Mouse (Mus musculus) MEL-GATA-1-ER (cell line): Measurements from ENCODE around the gene Tfdp1.
A peak's percentile ranks its signal among the peaks of the same experiment; 100 is the strongest.

Experiments
- DNase-seq: peaks from one replicate; pipeline ENCODE4 v3.0.0-alpha.2; 2012; ENCODE audit warnings: low read depth; ENCODE audit errors: extremely low read depth

Gene Tfdp1

DNA sequence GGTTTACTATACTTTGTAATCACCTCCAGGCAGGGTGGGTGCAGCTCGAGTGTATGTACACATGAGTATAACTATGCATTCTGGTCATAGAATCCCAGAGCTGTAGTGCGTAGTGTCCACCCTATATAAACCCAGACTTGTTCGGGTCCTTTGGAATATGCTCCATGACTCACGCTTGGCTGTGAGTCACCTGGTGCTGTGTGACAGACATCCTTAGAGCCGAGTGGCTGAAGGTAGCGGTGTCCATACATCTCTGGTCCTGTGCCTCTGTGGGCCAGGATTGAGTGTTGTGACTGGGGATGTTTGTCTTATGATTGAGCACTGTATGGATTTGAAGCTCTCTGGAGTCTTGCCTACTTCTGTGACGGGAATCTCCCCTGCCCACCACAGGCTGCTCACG lies 14.1 kb downstream of the Tfdp1 start:
- DNase-seq: no peak

- DNase-seq: peak; percentile 52
Measured at GRCm38 (mm10) chr8:13353155-13353833, 14.7 kb downstream of the Tfdp1 start.

- DNase-seq: no peak
Measured at GRCm38 (mm10) chr8:13353883-13354282, 15.3 kb downstream of the Tfdp1 start.

- DNase-seq: no peak
Measured at GRCm38 (mm10) chr8:13356221-13356620, 17.7 kb downstream of the Tfdp1 start.

- DNase-seq: no peak
Measured at GRCm38 (mm10) chr8:13356681-13357080, 18.1 kb downstream of the Tfdp1 start.

- DNase-seq: no peak
Measured at GRCm38 (mm10) chr8:13360213-13360612, 21.7 kb downstream of the Tfdp1 start.

DNA sequence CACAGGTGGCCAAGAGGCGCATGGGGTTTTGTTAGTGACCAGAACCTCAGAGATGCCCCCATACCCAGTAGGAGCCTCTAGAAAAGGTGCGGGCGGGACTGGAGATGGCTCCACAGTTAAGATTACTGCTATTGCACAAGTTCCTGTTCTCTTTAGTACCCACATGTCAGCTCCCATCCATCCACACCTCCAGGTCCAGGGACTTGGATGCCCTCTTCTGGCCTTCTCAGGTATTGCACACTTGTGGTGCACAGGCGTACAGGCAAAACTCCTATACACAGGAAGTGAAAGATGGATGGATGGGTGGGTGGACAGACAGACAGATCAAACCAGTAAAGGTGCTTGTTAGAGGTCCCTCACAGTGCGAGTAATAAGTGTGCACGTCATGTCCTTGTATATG lies 23.3 kb downstream of the Tfdp1 start:
- DNase-seq: no peak

- DNase-seq: no peak
Measured at GRCm38 (mm10) chr8:13373151-13373662, 34.7 kb downstream of the Tfdp1 start.

GRCm38 (mm10) chr8:13381630-13382029 lies 43.1 kb downstream of the Tfdp1 start:
- no peak for DNase-seq

GRCm38 (mm10) chr8:13382536-13382935 lies 44.0 kb downstream of the Tfdp1 start:
- no peak for DNase-seq

GRCm38 (mm10) chr8:13382999-13383398 lies 44.4 kb downstream of the Tfdp1 start:
- DNase-seq: no peak

DNA sequence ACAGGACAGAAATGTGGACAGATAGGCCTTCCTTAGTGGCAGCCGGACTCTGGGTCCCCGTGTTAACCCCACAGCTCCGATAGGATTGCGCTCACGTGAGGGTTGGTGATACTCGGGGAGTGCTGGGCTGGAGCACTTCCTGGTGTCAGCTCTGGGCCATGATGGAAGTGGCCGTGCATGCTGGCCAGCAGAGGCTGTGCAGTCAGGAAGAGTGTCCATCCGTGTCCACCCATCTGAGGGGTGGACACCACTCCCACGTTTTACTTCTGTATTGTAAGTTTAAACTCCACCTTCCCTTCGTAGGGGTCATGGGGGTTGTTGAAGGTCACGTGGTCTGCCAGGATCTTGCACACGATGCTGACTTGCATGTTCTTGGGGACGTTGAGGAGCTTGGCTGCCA lies 47.8 kb downstream of the Tfdp1 start:
- DNase-seq: no peak

GRCm38 (mm10) chr8:13387728-13388127 lies 49.2 kb downstream of the Tfdp1 start:
- DNase-seq: peak; percentile 17

- DNase-seq: no peak
Measured at GRCm38 (mm10) chr8:13388744-13389143, 50.2 kb downstream of the Tfdp1 start.

- DNase-seq: no peak
Measured at GRCm38 (mm10) chr8:13393869-13394268, 55.3 kb downstream of the Tfdp1 start.

DNA sequence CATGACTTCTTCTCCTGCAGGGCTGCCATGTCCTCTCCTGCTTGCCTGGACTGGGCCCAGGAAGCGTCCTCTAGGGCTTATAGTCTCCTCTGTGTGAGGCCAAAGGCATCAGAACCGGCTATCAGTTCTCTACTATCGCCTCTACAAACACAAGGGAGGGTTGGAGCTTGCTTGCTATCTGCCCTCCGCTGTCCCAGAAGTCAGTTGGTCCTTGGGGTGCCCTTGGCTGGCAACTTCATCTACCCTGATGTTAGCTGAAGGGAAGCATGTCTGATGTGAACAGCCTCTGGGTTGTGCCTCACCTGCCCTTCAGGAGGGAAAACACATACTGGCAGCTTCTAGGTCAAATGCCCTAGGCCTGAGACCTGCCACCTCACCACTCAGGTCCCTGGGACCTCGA lies 58.2 kb downstream of the Tfdp1 start, which contains the start of gene Atp4b:
Gene Atp4b (minus strand): TSS at position 101 of the 400 bp plus-strand sequence.
- no peak for DNase-seq

- no peak for DNase-seq
Measured at GRCm38 (mm10) chr8:13403517-13403916, 65.0 kb downstream of the Tfdp1 start.

DNA sequence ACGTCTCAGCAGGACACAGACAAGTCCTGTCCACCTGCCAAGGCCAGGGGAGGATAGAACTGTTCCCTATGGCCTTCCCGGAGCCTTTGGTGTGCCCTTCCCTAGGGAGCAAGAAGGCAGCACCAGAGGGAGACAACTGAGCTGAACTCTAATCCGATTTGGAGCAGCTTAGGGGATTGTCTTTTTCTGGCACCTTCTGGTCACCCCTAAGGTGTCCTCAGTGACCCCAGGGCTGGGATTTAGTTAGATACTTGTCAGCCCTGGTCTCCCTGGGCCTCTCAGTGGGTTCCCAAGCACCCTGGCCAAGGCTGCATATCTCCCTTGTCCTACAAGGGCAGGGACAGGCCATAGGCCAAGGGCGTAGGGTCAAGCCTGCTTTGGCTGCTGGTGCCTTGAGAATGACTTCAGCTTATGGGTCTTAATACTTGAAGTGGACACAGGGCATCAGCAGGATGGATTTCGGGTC lies 66.1 kb downstream of the Tfdp1 start, which contains the start of gene Grk1:
Gene Grk1 (plus strand): TSS at position 416 of the 466 bp plus-strand sequence.
- no peak for DNase-seq

DNA sequence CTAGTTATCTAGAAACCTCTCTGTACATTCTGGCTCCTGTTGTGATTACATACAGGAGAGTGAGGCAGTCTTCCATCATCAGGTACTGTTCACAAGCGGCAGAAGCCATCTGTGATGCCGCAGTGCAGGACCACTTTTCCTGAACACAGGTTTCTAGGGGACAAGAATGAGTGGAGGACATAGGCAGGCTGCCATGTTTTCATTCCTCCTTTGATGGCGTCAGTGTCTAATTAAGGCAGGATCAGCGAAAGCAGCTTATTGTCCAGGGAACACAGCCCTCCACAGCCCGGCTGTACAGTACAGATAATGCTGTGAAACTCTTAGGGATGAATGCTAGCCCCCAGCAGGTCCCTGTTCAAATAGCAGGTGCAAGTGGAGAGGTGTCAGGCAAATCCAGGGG lies 67.5 kb downstream of the Tfdp1 start:
- no peak for DNase-seq

DNA sequence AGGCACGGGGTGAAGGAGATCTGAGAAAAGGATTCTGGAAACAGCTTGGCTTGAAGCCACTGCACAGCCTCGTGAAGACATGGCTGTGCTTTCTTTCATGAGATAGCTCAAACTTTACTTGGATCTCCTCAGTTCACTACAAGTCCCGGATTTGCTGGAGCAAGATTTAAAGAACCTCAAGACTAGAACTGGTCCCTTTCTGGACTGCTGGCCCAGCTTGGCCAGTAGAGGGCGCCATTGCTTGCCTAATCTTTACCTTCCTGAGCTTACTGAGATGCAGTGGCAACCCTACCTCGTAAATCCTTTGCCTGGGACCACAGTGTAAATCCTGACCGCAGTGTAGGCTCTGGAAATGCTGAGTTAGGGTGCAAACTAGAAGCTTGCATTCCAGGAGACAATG lies 73.0 kb downstream of the Tfdp1 start:
- peak; percentile 40 for DNase-seq

- DNase-seq: peak; percentile 22
Measured at GRCm38 (mm10) chr8:13412891-13413558, 74.5 kb downstream of the Tfdp1 start.

GRCm38 (mm10) chr8:13413823-13414390 lies 75.4 kb downstream of the Tfdp1 start:
- no peak for DNase-seq
